Mouse (Mus musculus) olfactory bulb, adult 2 months (tissue): ENCODE data around the gene Krtap29-1.

Experiments used
- CTCF ChIP-seq: fragments of 200-500 bp; IDR thresholded peaks from 2 replicates; pipeline ENCODE4 v1.5.1; 2012; ENCODE audit warnings: low read depth, mild to moderate bottlenecking, low read length, moderate library complexity; ENCODE audit not compliant: insufficient read depth
- POLR2A ChIP-seq: fragments of 200-500 bp; IDR thresholded peaks from 2 replicates; pipeline ENCODE4 v1.6.1; 2012; ENCODE audit warnings: mild to moderate bottlenecking, low read depth, low read length, moderate library complexity; ENCODE audit not compliant: insufficient read depth

GRCm38 (mm10) chr11:99999091-99999490 is 20.2 kb upstream of the Krtap29-1 start:
- no peak for TF ChIP-seq CTCF
- no peak for TF ChIP-seq POLR2A
